Mouse (Mus musculus) midbrain, postnatal 0 days (tissue): ENCODE results near the gene Olfr362. TPM values are rescaled to one million over a fixed set of nuclear protein-coding genes. Genes with fewer than 3 reads are reported as not detected.
"Not testable (repeated sequence)": the region's sequence is repeated elsewhere in the genome, so short reads cannot be mapped to it uniquely, and the experiment has no call there.

Experiments used
- ATAC-seq: fragments of 200-750 bp; cut with Nextera tagmentation; 2 replicates; pipeline ENCODE4 v1.8.0; 2017; ENCODE audit warnings: moderate number of reproducible peaks, mild to moderate bottlenecking, moderate TSS enrichment, moderate library complexity; ENCODE audit not compliant: low FRiP score
- DNase-seq: peaks from one replicate; pipeline ENCODE4 v3.0.0-alpha.2; 2015; ENCODE audit warnings: low spot score
- H3K27ac ChIP-seq: fragments of 300-500 bp; sonication (generic); 2 replicates; pipeline ENCODE4 v1.5.1; 2014; ENCODE audit warnings: low read depth, mild to moderate bottlenecking, low read length, mixed read lengths
- H3K27me3 ChIP-seq: fragments of 300-500 bp; sonication (generic); 2 replicates; pipeline ENCODE4 v1.6.1; 2014; ENCODE audit warnings: low read length, control low read depth, mixed read lengths; ENCODE audit not compliant: insufficient read depth
- H3K36me3 ChIP-seq: fragments of 300-500 bp; sonication (generic); 2 replicates; pipeline ENCODE4 v1.6.1; 2014; ENCODE audit warnings: low read length, control low read depth, mixed read lengths; ENCODE audit not compliant: insufficient read depth
- H3K4me1 ChIP-seq: fragments of 300-500 bp; sonication (generic); 2 replicates; pipeline ENCODE4 v1.6.1; 2014; ENCODE audit warnings: mild to moderate bottlenecking, control low read depth, antibody characterized with exemption, low read length, mixed read lengths; ENCODE audit not compliant: insufficient read depth
- H3K4me2 ChIP-seq: fragments of 300-500 bp; sonication (generic); 2 replicates; pipeline ENCODE4 v1.6.1; 2014; ENCODE audit warnings: low read depth, mild to moderate bottlenecking, low read length, mixed read lengths; ENCODE audit not compliant: poor library complexity, severe bottlenecking
- H3K4me3 ChIP-seq: fragments of 300-500 bp; sonication (generic); 2 replicates; pipeline ENCODE4 v1.5.1; 2014; ENCODE audit warnings: low read depth, mild to moderate bottlenecking, low read length, moderate library complexity
- H3K9ac ChIP-seq: fragments of 300-500 bp; sonication (generic); replicated peaks from 2 replicates; pipeline ENCODE4 v1.6.1; 2014; ENCODE audit warnings: mild to moderate bottlenecking, low read length, moderate library complexity, mixed read lengths; ENCODE audit not compliant: poor library complexity, severe bottlenecking
- H3K9me3 ChIP-seq: fragments of 300-500 bp; sonication (generic); 2 replicates; pipeline ENCODE4 v1.6.1; 2016; ENCODE audit warnings: low read length, control low read depth
- CTCF ChIP-seq: IDR thresholded peaks from 2 replicates; pipeline ENCODE4 v1.5.1; 2016; ENCODE audit warnings: antibody characterized with exemption, mild to moderate bottlenecking
- WGBS: fragments of 180-500 bp; shearing (Covaris S2); extraction: QIAGEN DNeasy Blood & Tissue Kit; methylation state at CpG from one replicate; pipeline ENCODE4 v1.1.7; 2014; 5-methylcytosine and 5-hydroxymethylcytosine counted together
- polyA plus RNA-seq: library from polyadenylated mRNA; unstranded; fragments of >200 nt; fragmentation: Nextera tagmentation; extraction: Ambion mirVana; gene quantifications from 2 replicates; pipeline ENCODE4 v1.2.1, GENCODE M21; 2015
- total RNA-seq: library from RNA; depleted of rRNA; stranded (reverse); fragments of >200 nt; gene quantifications from 2 replicates; pipeline ENCODE4 v1.2.3, GENCODE M21; 2014; rRNA removed

Olfr362 gene
- total RNA-seq (not detected in 2 replicates), polyA plus RNA-seq (not detected in 2 replicates)

DNA sequence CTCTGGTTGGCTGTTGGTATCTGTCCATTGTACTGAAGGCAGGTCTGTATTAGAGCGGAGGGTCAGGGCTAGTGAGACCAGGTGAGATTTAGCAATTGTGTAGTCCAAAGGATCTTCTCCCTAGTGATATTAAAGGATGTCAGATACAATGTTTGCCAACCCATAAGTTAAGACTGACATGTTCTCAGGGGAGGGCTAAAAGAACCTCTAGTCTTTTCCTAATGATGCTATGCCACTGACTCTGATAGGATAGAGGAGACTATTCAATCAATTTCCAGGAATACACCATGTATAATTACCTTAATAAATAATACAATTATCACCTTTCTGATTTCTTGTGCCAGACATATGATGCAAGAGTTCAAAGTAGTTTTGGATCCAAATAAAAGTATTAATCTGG is at the start of gene Olfr362:
Gene Olfr362 (minus strand): TSS at position 101 of the 400 bp plus-strand sequence.
- DNase-seq (no peak), ATAC-seq (no peak)
- Histone ChIP-seq H3K4me2 (no peak within 1 kb of the TSS), H3K4me3 (no peak within 1 kb of the TSS), H3K27ac (no peak within 1 kb of the TSS), H3K36me3 (no peaks in the 10 kb centered on the region), H3K4me1 (no peaks in the 10 kb centered on the region), H3K27me3 (no peaks in the 10 kb centered on the region), H3K9ac (no peak within 1 kb of the TSS), H3K9me3 (peaks cover 10% of the 10 kb centered on the region)
- TF ChIP-seq CTCF, result no peak
- WGBS, result 97% methylated on average over 1 of the region's 1 CpGs

DNA sequence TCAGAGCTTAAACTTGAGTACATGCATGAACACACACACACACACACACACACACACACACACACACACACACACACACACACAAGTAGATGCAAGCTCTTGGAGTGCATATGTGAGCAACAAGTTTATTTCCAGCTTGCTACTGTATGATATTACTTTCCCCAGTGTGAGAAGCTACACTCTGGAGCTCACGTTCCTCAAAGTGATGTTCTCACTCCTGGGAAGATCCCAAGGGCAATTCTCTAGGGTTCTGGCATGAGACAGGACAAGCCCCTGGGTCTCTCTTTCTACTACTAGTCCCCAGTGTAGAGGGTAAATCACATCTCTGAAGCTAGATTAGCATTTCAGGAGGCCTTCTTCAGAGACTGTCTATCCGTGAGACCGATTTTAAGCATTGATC is 21.3 kb upstream of the Olfr362 start, which contains the start of gene Olfr364-ps1:
Gene Olfr364-ps1 (plus strand): TSS at position 301 of the 400 bp plus-strand sequence.
- Histone ChIP-seq H3K4me3 (no peak within 1 kb of the TSS), H3K36me3 (no peaks in the 10 kb centered on the region), H3K4me1 (no peaks in the 10 kb centered on the region), H3K9ac (no peak within 1 kb of the TSS), H3K27ac (no peak within 1 kb of the TSS), H3K9me3 (peaks cover 15% of the 10 kb centered on the region), H3K27me3 (no peaks in the 10 kb centered on the region), H3K4me2 (no peak within 1 kb of the TSS)
- DNase-seq, result no peak
- WGBS, result 83% methylated on average over 3 of the region's 3 CpGs
- no peak for TF ChIP-seq CTCF
- ATAC-seq, result no peak

DNA sequence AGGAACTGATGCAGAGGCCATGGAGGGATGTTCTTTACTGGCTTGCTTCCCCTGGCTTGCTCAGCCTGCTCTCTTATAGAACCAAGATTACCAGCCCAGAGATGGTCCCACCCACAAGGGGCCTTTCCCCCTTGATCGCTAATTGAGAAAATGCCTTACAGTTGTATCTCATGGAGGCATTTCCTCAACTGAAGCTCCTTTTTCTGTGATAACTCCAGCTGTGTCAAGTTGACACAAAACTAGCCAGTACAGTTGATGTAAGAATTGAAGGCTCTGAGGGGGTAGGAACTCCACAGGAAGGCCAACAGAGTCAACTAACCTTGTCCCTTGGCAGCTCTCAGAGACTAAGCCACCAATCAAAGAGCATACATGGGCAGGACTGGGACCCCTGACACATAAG is 28.5 kb downstream of the Olfr362 start, which contains the start of gene Olfr361:
Gene Olfr361 (minus strand): TSS at position 101 of the 400 bp plus-strand sequence.
- not testable (repeated sequence) for H3K4me1 ChIP-seq, H3K4me3 ChIP-seq, H3K27ac ChIP-seq, H3K9me3 ChIP-seq, DNase-seq, H3K36me3 ChIP-seq, ATAC-seq, H3K27me3 ChIP-seq, H3K4me2 ChIP-seq, H3K9ac ChIP-seq
- WGBS, result 25% methylated on average over 1 of the region's 1 CpGs

DNA sequence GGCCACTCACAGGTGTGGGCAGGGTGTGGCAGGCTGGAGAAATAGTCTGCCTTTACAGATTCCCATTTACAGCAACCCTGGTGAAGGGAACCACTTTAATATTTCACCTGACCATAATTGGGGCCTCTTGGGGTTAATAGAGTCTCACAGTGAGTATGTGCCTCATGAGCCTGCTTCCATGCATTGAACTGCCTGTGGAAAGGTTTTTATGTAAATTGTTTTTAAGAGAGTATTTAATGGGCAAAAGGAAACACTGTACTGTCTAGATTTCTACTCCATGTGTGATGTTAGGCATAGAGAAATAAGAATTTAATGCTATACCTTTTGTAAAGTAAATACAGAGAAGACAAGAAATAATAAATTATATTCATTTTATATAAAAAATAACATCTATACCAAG is 52.3 kb downstream of the Olfr362 start, which contains the start of gene Olfr360:
Gene Olfr360 (plus strand): TSS at position 301 of the 400 bp plus-strand sequence.
- no peaks in the 10 kb centered on the region for H3K4me1 ChIP-seq
- no peak within 1 kb of the TSS for H3K27ac ChIP-seq
- H3K4me2 ChIP-seq, result no peak within 1 kb of the TSS
- H3K9ac ChIP-seq, result no peak within 1 kb of the TSS
- ATAC-seq (no peak), DNase-seq (no peak)
- no peaks in the 10 kb centered on the region for H3K27me3 ChIP-seq
- TF ChIP-seq CTCF, result no peak
- peaks cover 6% of the 10 kb centered on the region for H3K9me3 ChIP-seq
- H3K36me3 ChIP-seq, result no peaks in the 10 kb centered on the region
- H3K4me3 ChIP-seq, result no peak within 1 kb of the TSS

Other genes with a start within 250 kb of the Olfr362 start
- gene Olfr352, start 249.4 kb downstream of the Olfr362 start, total RNA-seq, result not detected in 2 replicates
- not detected in 2 replicates for gene Olfr352, start 249.4 kb downstream of the Olfr362 start, polyA plus RNA-seq
- gene Olfr353, start 225.0 kb downstream of the Olfr362 start, total RNA-seq, result not detected in 2 replicates
- gene Olfr353, start 225.0 kb downstream of the Olfr362 start, polyA plus RNA-seq, result not detected in 2 replicates
- gene Olfr354, start 212.2 kb downstream of the Olfr362 start, total RNA-seq, result not detected in 2 replicates
- gene Olfr354, start 212.2 kb downstream of the Olfr362 start, polyA plus RNA-seq, result not detected in 2 replicates
- not detected in 2 replicates for gene Olfr355, start 189.0 kb downstream of the Olfr362 start, total RNA-seq
- not detected in 2 replicates for gene Olfr355, start 189.0 kb downstream of the Olfr362 start, polyA plus RNA-seq
- not detected in 2 replicates for gene Olfr356, start 180.8 kb downstream of the Olfr362 start, total RNA-seq
- not detected in 2 replicates for gene Olfr356, start 180.8 kb downstream of the Olfr362 start, polyA plus RNA-seq
- gene Olfr357, start 124.1 kb downstream of the Olfr362 start, total RNA-seq, result not detected in 2 replicates
- not detected in 2 replicates for gene Olfr357, start 124.1 kb downstream of the Olfr362 start, polyA plus RNA-seq
- not detected in 2 replicates for gene Olfr358, start 108.6 kb downstream of the Olfr362 start, total RNA-seq
- not detected in 2 replicates for gene Olfr358, start 108.6 kb downstream of the Olfr362 start, polyA plus RNA-seq
- not detected in 2 replicates for gene Olfr360, start 52.2 kb downstream of the Olfr362 start, total RNA-seq
- gene Olfr360, start 52.2 kb downstream of the Olfr362 start, polyA plus RNA-seq, result not detected in 2 replicates
- not detected in 2 replicates for gene Olfr361, start 28.6 kb downstream of the Olfr362 start, total RNA-seq
- gene Olfr361, start 28.6 kb downstream of the Olfr362 start, polyA plus RNA-seq, result not detected in 2 replicates
- gene Olfr364-ps1, start 21.4 kb upstream of the Olfr362 start, total RNA-seq, result not detected in 2 replicates
- not detected in 2 replicates for gene Olfr364-ps1, start 21.4 kb upstream of the Olfr362 start, polyA plus RNA-seq
- gene Olfr365, start 70.3 kb upstream of the Olfr362 start, total RNA-seq, result not detected in 2 replicates
- gene Olfr365, start 70.3 kb upstream of the Olfr362 start, polyA plus RNA-seq, result not detected in 2 replicates
- not detected in 2 replicates for gene Olfr366, start 93.7 kb upstream of the Olfr362 start, total RNA-seq
- not detected in 2 replicates for gene Olfr366, start 93.7 kb upstream of the Olfr362 start, polyA plus RNA-seq
- gene Olfr368, start 208.6 kb upstream of the Olfr362 start, total RNA-seq, result not detected in 2 replicates
- not detected in 2 replicates for gene Olfr368, start 208.6 kb upstream of the Olfr362 start, polyA plus RNA-seq
- gene Pdcl, start 241.4 kb upstream of the Olfr362 start, total RNA-seq, result 35.5 and 41.7 TPM in 2 replicates
- 32.8 and 35.0 TPM in 2 replicates for gene Pdcl, start 241.4 kb upstream of the Olfr362 start, polyA plus RNA-seq